ENCODE assay signal across 30 mouse cellular contexts in genomic region chr11:97275349-97275748, GRCm38 (mm10). TPM values are rescaled to one million over a fixed set of nuclear protein-coding genes. Genes with fewer than 3 reads are reported as not detected.
DNase-seq lines count a peak whose midpoint lies in the region; TF ChIP-seq lines count a peak whose summit lies in the region.
"Had no signal": no experiment of that assay in that cellular context is flagged by ENCODE, and none has a peak within 500 bp of the region (broad histone marks: within the 10 kb centered on the region; RNA-seq: fewer than 3 reads in every experiment).

No protein-coding gene starts in this region.

- TF ChIP-seq CTCF in CH12.LX (conservative IDR thresholded peaks at IDR 0.05 in 1 of 2, IDR thresholded peaks at IDR 0.05 in 1 of 2; ENCODE audit: low read depth in 2 of 2, low read length in 2 of 2): no peak
- no peak for TF ChIP-seq CTCF in small intestine, adult 2 months (IDR thresholded peaks at IDR 0.05; ENCODE audit: extremely low read depth, insufficient read length, insufficient replicate concordance, low read depth, low read length)

- DNase-seq in A20 (ENCODE audit: low read depth, low spot score): peak; percentile 59
- peak; percentile 34 for DNase-seq in CH12.LX (ENCODE audit: extremely low read depth)
- DNase-seq in induced T-regulatory cell, adult 2 months (ENCODE audit: low read depth): peak; percentile 38
- DNase-seq in left cerebral cortex, adult 9 months (ENCODE audit: low spot score in 2 of 2): no peak
- DNase-seq in embryo, embryonic 9.5 days (ENCODE audit: extremely low spot score): no peak
- no peak for DNase-seq in yolk sac, embryonic 10.5 days (ENCODE audit: low spot score)
- DNase-seq: adrenal gland, adult 2 months; adrenal gland, postnatal 36 days; B cell, adult 2 months; cerebellum, adult 18-20 months; cerebellum, postnatal 25 days; gastrocnemius, postnatal 14 days; heart, postnatal 36 days; kidney, adult 18-20 months; kidney, postnatal 36 days; liver, embryonic 13.5 days; lung, adult 2 months; lung, postnatal 10 days; right cerebral cortex, postnatal 25 days; spleen, adult 18-20 months had no signal

- TF ChIP-seq POLR2A in CH12.LX (IDR thresholded peaks at IDR 0.05; ENCODE audit: low read depth, low read length): no peak
- no peak for TF ChIP-seq POLR2A in small intestine, adult 2 months (IDR thresholded peaks at IDR 0.05; ENCODE audit: low read depth, low read length)

- H3K79me2 ChIP-seq in CH12.LX (replicated peaks; ENCODE audit: control insufficient read depth, extremely low read depth, insufficient read depth, poor library complexity, severe bottlenecking): peaks cover 96% of the 10 kb centered on the region

- peak overlapping the region; percentile 13; the same call in 1 of the 2 replicates for H3K27ac ChIP-seq in CH12.LX (ENCODE audit: insufficient read depth, low read depth)
- H3K27ac ChIP-seq in small intestine, adult 2 months (ENCODE audit: insufficient read depth, low read depth, low read length): peak overlapping the region; percentile 96
- H3K27ac ChIP-seq: forebrain, embryonic 13.5 days; hindbrain, embryonic 12.5 days; hindbrain, postnatal 0 days; kidney, embryonic 15.5 days; layer of hippocampus, adult 2 months; limb, embryonic 10.5 days; limb, embryonic 15.5 days; liver, embryonic 13.5 days; midbrain, embryonic 15.5 days had no signal

- dilution Hi-C loops in CH12.LX (cut with MboI; ENCODE audit: extremely low pct_ligation_motif_present, extremely low pct_unique_long_range_greater_than_20kb, low sequenced_read_pairs): no loop called here

- peaks cover 8 to 53% of the 10 kb centered on the region in 2 experiments for H3K4me1 ChIP-seq in CH12.LX (ENCODE audit: control insufficient read depth in 1 of 2, insufficient read depth in 2 of 2)
- H3K4me1 ChIP-seq in small intestine, adult 2 months (ENCODE audit: control insufficient read depth, insufficient read depth, insufficient read length, low read length): peaks cover 6% of the 10 kb centered on the region

- no peak for TF ChIP-seq RAD21 in CH12.LX (IDR thresholded peaks at IDR 0.05; ENCODE audit: low read depth, low read length)

- TF ChIP-seq EP300 in CH12.LX (IDR thresholded peaks at IDR 0.05; ENCODE audit: low read length): no peak; the same call in 1 of the 2 replicates

- WGBS in small intestine, adult 2 months: 23% methylated on average over 2 of the region's 2 CpGs

- no peaks in the 10 kb centered on the region for H3K27me3 ChIP-seq in CH12.LX (replicated peaks)
- no peaks in the 10 kb centered on the region for H3K27me3 ChIP-seq in small intestine, adult 2 months (ENCODE audit: control insufficient read depth, insufficient read depth, low read length)
- H3K27me3 ChIP-seq: forebrain, embryonic 13.5 days; hindbrain, embryonic 12.5 days; kidney, embryonic 15.5 days; limb, embryonic 15.5 days; liver, embryonic 13.5 days; midbrain, embryonic 15.5 days had no signal

- H3K4me3 ChIP-seq in CH12.LX (replicated peaks in 1 of 3; ENCODE audit: low read depth in 2 of 3, low read length in 2 of 3, poor library complexity in 1 of 3): no peak overlapping the region
- H3K4me3 ChIP-seq in small intestine, adult 2 months (ENCODE audit: low read depth, low read length): no peak overlapping the region
- H3K4me3 ChIP-seq: forebrain, embryonic 13.5 days; hindbrain, embryonic 12.5 days; kidney, embryonic 15.5 days; layer of hippocampus, adult 2 months; limb, embryonic 10.5 days; limb, embryonic 15.5 days; liver, embryonic 13.5 days; midbrain, embryonic 15.5 days had no signal

- in situ Hi-C loops in CH12.LX (cut with MboI; ENCODE audit: low pct_ligation_motif_present, low pct_unique_long_range_greater_than_20kb, low sequenced_read_pairs): loop anchor here (5.0 kb wide), 1 partner anchor 37 kb away; no protein-coding TSS in a partner anchor

- H3K9me3 ChIP-seq in CH12.LX (replicated peaks; ENCODE audit: low read length): no peaks in the 10 kb centered on the region
- H3K9me3 ChIP-seq: forebrain, embryonic 13.5 days; hindbrain, embryonic 12.5 days; kidney, embryonic 15.5 days; limb, embryonic 10.5 days; limb, embryonic 15.5 days; liver, embryonic 13.5 days; midbrain, embryonic 15.5 days had no signal

- H3K4me2 ChIP-seq in CH12.LX (ENCODE audit: insufficient read depth, low read depth, poor library complexity, severe bottlenecking): peak overlapping the region; percentile 85
- H3K4me2 ChIP-seq: forebrain, embryonic 13.5 days; heart, embryonic 11.5 days; hindbrain, embryonic 12.5 days; kidney, embryonic 15.5 days; limb, embryonic 15.5 days; liver, embryonic 13.5 days; midbrain, embryonic 15.5 days had no signal

- peaks cover 0 to 5% of the 10 kb centered on the region in 2 experiments for H3K36me3 ChIP-seq in CH12.LX (replicated peaks in 1 of 2; ENCODE audit: control insufficient read depth in 1 of 2, insufficient read depth in 1 of 2, low read length in 1 of 2)
- H3K36me3 ChIP-seq in small intestine, adult 2 months (ENCODE audit: control insufficient read depth, insufficient read depth, low read length): no peaks in the 10 kb centered on the region
- H3K36me3 ChIP-seq: hindbrain, embryonic 12.5 days; kidney, embryonic 15.5 days; limb, embryonic 15.5 days; liver, embryonic 13.5 days; midbrain, embryonic 15.5 days had no signal

- H3K9ac ChIP-seq in CH12.LX (ENCODE audit: insufficient read depth, low read depth): peak overlapping the region; percentile 40; the same call in 1 of the 2 replicates
- H3K9ac ChIP-seq: forebrain, embryonic 13.5 days; hindbrain, embryonic 12.5 days; kidney, embryonic 15.5 days; limb, embryonic 15.5 days; liver, embryonic 13.5 days; midbrain, embryonic 15.5 days had no signal

TF ChIP-seq in CH12.LX, 34 proteins besides CTCF, POLR2A, EP300 and RAD21:
- TF ChIP-seq ETS1 (conservative IDR thresholded peaks at IDR 0.05; ENCODE audit: low read depth, low read length) (no peak), NELFE (IDR thresholded peaks at IDR 0.05; ENCODE audit: low read depth, low read length) (no peak), SIN3A (IDR thresholded peaks at IDR 0.05; ENCODE audit: low read length) (0 out of 2 replicates have a peak, but pooled peaks have one; percentile 2), RCOR1 (conservative IDR thresholded peaks at IDR 0.05; ENCODE audit: low read depth, low read length) (no peak), MEF2A (IDR thresholded peaks at IDR 0.05; ENCODE audit: borderline replicate concordance, low read depth, low read length) (no peak)

RNA-seq across cellular contexts. Expression of gene Npepps, which starts 5.1 kb away (rescaled TPM):
- total RNA-seq in CH12.LX (2012; rRNA removed) (37.6 and 42.5 TPM in 2 replicates), CH12.LX (2014; rRNA removed) (29.8 and 33.8 TPM in 2 replicates)
- polyA plus RNA-seq in CH12.LX (2012; ENCODE audit: insufficient read length, low read depth): 50.8 and 56.3 TPM in 2 replicates
- polyA plus RNA-seq in small intestine, adult 2 months (2012; rRNA removed): 16.2 and 27.3 TPM in 2 replicates

RNA-seq across cellular contexts. Expression of gene Mrpl45, which starts 40.2 kb away (rescaled TPM):
- total RNA-seq in CH12.LX (2012; rRNA removed): 101 and 106 TPM in 2 replicates
- 153 and 158 TPM in 2 replicates for total RNA-seq in CH12.LX (2014; rRNA removed)
- 123 and 124 TPM in 2 replicates for polyA plus RNA-seq in CH12.LX (2012; ENCODE audit: insufficient read length, low read depth)
- polyA plus RNA-seq in small intestine, adult 2 months (2012; rRNA removed): 4.9 and 8.6 TPM in 2 replicates

Comparison
In these comparisons a context has a peak if more than half of its experiments do, and no peak if none do; other contexts are left out.
1. DNase-seq: peak in A20 (single experiment), CH12.LX (single experiment) and induced T-regulatory cell, adult 2 months (single experiment); none in left cerebral cortex, adult 9 months (0 of 2), embryo, embryonic 9.5 days (single experiment) and yolk sac, embryonic 10.5 days (single experiment).
2. RNA of gene Mrpl45, which starts 40.2 kb away (polyA plus RNA-seq): 123 to 124 TPM in CH12.LX; 4.9 to 8.6 TPM in small intestine, adult 2 months; every median in the first group is over 10 times any median in the second.